Mouse (Mus musculus): ENCODE data around the gene Mepce.
"Not testable (repeated sequence)": the region's sequence is repeated elsewhere in the genome, so short reads cannot be mapped to it uniquely, and the experiment has no call there.

Gene Mepce

GRCm38 (mm10) chr5:137758921-137759534 lies 28.4 kb downstream of the Mepce start:
- no peak for DNase-seq (ENCODE audit: low read depth, low spot score)

DNA sequence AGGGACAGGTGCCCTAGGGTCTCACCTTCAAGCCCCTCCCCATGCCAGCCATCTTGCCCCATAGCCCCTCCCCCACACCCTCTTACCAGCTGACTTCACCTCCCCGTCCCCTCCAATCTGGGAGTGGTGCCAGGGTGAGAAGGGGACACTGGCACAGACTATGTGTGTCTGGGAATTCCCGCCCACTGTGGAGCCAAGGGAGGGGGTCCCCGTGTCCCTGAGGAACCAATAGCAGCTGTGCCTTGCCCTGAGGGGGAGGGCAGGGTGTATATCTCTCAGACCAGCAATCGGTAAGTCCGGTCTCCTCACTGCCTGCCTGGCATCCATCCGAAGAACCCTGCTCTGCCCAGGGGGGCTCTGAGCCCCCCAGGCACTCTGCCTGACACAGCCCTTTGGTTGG lies 29.6 kb downstream of the Mepce start:
- no peak for DNase-seq (ENCODE audit: low read depth, low spot score)

- DNase-seq (ENCODE audit: low read depth, low spot score) = peak; percentile 92
Observed at GRCm38 (mm10) chr5:137756882-137757661, 30.4 kb downstream of the Mepce start.

DNA sequence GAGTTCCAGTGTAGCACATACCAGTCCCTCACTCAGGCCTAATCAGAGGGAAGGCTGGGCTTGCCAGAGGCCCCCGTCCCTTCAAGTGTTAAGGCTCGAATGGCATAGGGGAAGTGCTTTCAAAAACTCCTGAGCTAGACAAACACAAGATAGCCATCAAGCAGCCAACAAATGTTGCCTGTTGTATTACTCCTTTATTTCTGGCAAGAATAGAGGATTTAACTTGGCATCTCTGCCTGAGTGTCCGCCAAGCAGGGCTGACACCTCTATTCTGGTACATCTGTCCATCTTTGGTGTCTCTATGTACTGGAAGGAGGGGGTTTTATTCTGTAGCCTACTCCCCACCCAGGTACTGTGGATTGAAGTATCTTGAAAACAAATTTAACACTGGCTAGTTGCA lies 31.3 kb downstream of the Mepce start:
- no peak for DNase-seq (ENCODE audit: low read depth, low spot score)

- no peak for DNase-seq (ENCODE audit: low read depth, low spot score)
Observed at GRCm38 (mm10) chr5:137755425-137755824, 32.0 kb downstream of the Mepce start.

DNA sequence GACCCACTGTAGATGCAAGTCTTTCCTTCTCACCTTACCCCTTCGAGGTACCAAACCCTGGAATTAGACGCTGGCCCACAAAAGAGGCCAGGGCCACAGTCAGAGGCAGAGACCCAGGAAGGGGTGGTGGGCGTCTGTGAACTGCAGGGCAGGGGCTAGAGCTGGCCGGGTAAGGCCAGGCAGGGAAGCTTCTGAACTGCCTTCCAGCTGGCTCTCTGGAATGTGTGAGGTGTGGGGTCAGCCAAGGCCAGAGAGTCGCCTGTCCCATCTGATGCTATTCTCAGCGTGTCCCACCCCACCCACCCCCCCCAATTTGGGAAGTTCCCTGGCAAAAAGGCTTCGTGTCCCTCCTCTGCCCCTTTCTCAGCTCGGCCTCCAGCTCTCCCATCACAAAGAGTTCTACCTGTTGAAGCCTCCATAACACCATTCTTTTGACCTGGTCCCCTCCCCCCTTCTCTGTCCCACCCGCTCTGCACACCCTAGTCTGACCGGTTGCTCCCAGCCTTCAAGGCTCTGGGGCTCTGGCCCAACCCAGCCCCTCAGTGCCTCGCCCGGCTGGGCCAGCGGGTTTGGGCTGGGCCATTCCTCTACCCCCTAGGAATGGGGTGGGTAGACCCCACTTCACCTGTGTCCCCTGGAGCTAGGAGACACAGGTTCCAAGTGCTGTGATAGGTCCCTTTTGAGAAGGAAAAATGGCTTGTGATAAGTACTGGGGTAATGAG lies 34.2 kb downstream of the Mepce start:
- DNase-seq (ENCODE audit: low read depth, low spot score) = no peak

GRCm38 (mm10) chr5:137751988-137752387 lies 35.5 kb downstream of the Mepce start:
- no peak for DNase-seq (ENCODE audit: low read depth, low spot score)

DNA sequence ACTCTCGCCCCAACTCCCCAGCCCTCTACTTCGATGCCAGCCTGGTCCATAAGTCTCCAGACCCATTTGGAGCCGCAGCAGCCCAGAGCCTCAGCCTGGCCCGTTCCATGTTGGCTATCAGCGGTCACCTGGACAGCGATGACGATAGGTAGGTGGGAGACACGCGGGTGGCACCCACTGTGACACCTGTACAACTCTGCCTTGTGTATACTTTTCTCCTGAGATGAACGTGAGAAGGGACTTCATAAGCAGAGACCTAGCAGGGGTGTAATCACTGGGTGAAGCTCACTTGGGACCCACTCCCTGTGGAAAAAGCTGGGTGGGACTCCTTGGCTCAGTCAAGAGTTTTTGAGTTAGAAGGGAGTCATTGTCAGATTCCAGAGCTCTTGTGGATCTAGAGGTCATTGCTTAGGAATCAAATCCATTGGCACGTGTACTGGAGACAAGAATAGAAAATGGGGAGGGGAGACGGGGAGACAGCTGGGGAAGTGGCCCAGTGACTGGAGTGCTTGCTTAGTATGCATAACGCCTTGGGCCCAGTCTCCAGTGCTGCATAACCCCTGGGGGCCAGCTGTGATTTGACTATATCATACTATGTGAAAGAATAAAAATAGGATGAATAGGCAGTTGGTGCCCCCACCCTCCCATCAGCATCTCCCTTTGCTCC lies 36.1 kb downstream of the Mepce start:
- no peak for DNase-seq (ENCODE audit: low read depth, low spot score)

- DNase-seq (ENCODE audit: low read depth, low spot score) = not testable (repeated sequence)
Observed at GRCm38 (mm10) chr5:137750212-137750611, 37.2 kb downstream of the Mepce start.

- DNase-seq (ENCODE audit: low read depth, low spot score) = peak; percentile 59
Observed at GRCm38 (mm10) chr5:137749196-137749836, 38.1 kb downstream of the Mepce start.

DNA sequence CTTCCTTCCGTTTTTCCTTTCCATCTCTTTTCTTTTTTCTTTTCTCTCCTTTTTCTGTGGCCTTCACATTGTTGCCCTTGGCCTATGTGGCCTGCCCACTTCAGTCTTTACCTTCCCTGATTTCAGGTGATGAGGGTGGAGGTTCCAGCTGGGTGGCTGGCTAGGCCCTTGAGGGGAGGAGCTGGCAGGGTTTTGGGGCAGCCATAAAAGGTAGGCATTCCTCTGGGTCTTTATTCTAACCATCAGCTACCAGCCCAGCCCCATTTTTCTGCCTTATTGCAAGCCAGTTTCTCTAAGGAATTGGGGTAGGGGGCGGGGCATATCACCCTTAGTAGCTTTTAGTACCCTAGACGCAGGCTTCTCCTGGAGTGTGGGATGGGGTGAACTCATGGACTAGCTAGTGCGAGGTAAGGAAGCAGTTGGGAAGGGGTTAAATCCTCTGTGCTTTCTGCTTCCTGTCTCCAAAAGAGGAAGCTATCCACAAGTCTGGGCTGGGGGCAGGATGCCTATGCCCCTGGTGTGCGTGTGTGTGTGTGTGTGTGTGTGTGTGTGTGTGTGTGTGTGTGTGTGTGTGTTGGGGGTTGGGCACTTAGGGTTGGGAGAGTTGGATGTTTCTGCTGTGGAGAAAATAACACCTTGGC lies 39.2 kb downstream of the Mepce start:
- DNase-seq (ENCODE audit: low read depth, low spot score) = peak; percentile 49

DNA sequence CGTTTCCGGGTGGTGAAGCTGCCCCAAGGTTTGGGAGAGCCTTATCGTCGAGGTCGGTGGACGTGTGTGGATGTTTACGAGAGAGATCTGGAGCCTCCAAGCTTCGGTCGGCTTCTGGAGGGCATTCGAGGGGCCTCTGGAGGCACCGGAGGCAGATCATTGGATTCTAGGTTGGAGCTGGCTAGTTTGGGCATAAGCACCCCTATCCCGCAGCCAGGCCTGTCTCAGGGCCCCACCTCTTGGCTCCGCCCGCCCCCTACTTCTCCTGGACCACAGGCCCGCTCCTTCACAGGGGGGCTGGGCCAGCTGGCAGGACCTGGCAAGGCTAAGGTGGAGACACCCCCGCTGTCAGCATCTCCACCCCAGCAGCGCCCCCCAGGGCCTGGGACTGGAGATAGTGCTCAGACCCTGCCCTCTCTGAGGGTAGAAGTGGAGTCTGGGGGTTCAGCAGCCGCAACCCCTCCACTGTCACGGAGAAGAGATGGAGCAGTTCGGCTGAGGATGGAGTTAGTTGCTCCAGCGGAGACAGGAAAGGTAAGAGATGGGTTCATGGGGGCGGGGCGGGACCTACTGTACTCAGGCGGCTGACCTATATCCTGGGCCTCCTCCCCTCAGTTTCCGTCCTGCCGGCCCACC lies 40.0 kb downstream of the Mepce start:
- DNase-seq (ENCODE audit: low read depth, low spot score) = peak; percentile 70

- no peak for DNase-seq (ENCODE audit: low read depth, low spot score)
Observed at GRCm38 (mm10) chr5:137746851-137747325, 40.6 kb downstream of the Mepce start.

- peak; percentile 54 for DNase-seq (ENCODE audit: low read depth, low spot score)
Observed at GRCm38 (mm10) chr5:137746282-137746850, 41.1 kb downstream of the Mepce start.

- peak; percentile 95 for DNase-seq (ENCODE audit: low read depth, low spot score)
Observed at GRCm38 (mm10) chr5:137745214-137746171, 42.0 kb downstream of the Mepce start, which contains the start of gene Tsc22d4. Gene Tsc22d4, plus strand, starts transcription at chr5:137745730.

GRCm38 (mm10) chr5:137744197-137744596 lies 43.3 kb downstream of the Mepce start:
- no peak for DNase-seq (ENCODE audit: low read depth, low spot score)

DNA sequence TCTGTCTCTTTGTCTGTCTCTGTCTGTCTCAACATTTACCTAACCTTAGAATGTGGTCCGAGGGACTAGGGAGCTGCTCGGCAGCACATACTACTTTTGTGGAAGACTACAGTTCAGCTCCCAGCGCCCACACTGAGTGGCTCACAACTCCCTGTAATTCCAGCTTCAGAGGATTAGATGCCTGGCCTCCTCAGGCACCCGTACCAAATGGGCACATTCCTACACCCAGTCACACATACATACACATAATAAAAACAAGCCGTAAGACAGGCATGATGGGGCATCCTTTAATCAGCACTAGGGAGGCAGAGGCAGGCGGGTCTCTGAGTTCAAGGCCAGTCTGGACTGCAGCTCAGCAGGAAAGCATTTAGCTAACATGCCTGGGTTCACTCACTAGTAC lies 44.6 kb downstream of the Mepce start:
- no peak for DNase-seq (ENCODE audit: low read depth, low spot score)

DNA sequence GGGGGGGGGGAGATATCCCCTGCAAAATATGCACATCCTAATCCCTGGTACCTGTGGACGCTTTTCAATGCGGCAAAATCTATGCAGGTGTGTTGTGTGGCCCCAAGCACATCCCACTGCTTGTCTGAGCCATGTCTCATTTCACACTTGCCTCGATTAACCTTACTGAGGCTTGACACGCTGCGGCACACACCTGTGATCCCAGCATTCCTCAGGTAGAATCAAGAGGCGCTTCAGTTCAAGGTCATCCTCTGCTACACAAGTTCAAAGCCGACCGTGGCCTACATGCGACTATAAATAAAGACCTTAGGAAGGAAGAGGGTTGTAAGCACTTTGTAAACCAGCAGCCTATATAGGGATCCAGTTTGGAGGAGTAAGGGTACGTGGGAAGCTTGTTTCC lies 45.4 kb downstream of the Mepce start:
- DNase-seq (ENCODE audit: low read depth, low spot score) = no peak

Measured in CD4-positive, CD25-positive, alpha-beta regulatory T cell, adult 2 months (primary cell).